Mouse (Mus musculus) Muller cell, postnatal 12 days (primary cell): Measurements from ENCODE around the gene Podxl2.

Experiments used
- DNase-seq: peaks from one replicate; pipeline ENCODE4 v3.0.0-alpha.2; 2015; ENCODE audit errors: inconsistent ontology term

Podxl2 gene

GRCm38 (mm10) chr6:88844901-88845565 lies 29.8 kb downstream of the Podxl2 start:
- no peak for DNase-seq

DNA sequence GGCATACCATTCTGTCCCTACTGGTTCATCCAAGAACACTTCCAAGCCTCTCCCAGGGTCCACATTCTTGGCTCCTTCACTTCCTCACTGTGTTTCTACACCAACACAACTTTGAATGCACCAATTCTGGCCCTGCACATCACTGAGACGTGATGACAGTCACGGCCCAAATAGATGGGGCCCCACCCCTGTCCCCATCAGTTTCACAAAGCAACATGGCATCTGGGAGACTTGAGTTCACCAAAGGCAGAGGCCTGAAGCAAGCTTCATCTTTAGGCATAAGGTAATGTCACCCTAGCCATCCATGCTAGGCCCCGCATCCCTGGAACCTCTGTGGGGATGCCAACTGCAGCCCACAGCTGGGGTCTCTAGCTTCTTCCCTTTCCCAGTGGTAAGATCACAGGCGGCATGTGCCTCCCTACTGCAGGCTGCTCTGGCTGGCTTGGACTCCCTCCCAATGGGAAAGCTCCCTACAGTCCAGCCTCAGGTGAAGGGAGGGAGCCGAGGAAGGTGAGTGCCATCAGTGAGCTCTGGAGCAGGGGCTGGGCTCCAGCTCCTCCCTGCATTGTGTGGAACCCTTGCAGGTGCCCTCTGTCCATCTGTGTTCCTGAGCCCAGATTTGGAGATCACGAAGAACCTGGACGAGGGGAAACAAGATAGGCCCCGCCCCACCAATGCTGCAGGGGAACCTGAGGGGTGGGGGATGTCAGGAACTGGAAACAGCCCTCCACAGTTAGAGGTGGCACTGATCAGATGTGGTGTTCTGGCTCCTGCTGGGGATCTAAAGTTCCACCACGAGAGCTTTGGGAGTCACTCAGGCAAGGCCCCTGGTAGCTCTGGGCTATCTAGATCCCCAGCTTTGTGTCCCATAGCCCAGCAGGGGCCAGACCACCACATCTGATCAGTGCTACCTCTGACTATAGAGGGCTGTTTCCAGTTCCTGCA lies 30.8 kb downstream of the Podxl2 start:
- DNase-seq, result no peak

- DNase-seq, result no peak
These were observed 31.6 kb downstream of the Podxl2 start for GRCm38 (mm10) chr6:88843241-88843640.

GRCm38 (mm10) chr6:88842731-88843151 lies 32.1 kb downstream of the Podxl2 start:
- no peak for DNase-seq

- DNase-seq, result peak; percentile 100
These were observed 32.8 kb downstream of the Podxl2 start, which contains the start of gene Abtb1 for GRCm38 (mm10) chr6:88841781-88842689. TSS of gene Abtb1 (minus strand) at chr6:88841984.

- DNase-seq, result no peak
These were observed 33.4 kb downstream of the Podxl2 start for GRCm38 (mm10) chr6:88841514-88841780.

DNA sequence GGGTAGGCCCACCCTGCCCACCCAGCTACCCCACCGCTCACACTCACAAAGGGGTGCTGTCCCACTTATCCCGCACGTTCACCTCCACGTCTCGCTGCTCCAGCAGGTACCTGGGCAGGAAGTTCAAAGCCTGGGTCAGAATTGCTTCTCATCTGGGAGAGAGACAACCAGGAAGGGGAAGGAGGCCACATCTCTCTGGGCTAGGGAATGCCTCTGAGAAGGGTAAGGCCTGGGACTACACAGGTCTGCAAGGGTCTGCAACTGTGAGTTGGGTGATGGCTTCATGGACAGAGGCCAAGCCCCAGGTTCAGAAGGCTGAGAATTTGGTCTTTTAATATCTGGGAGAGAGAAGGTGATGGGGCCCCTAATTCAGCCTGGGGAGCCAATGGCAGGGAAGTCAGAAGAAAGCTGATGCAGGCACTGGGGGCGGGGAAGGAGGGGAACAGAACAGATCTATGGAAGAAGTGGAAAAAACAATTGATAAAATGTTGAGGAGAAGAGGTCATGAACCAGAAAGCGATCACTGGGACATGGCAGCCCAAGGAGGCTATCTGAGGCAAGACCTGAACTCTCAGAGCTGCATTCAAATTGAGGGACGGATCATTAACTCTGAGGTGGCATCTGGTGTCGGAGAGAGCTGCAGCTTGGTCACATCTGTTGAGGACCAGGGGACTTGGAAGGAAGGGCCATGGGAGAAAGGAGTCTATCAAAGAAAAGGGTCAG lies 33.9 kb downstream of the Podxl2 start:
- DNase-seq, result no peak

- DNase-seq, result no peak
These were observed 34.6 kb downstream of the Podxl2 start for GRCm38 (mm10) chr6:88840211-88840610.

GRCm38 (mm10) chr6:88839135-88839970 lies 35.5 kb downstream of the Podxl2 start:
- DNase-seq, result no peak

GRCm38 (mm10) chr6:88838613-88839012 lies 36.2 kb downstream of the Podxl2 start:
- no peak for DNase-seq

DNA sequence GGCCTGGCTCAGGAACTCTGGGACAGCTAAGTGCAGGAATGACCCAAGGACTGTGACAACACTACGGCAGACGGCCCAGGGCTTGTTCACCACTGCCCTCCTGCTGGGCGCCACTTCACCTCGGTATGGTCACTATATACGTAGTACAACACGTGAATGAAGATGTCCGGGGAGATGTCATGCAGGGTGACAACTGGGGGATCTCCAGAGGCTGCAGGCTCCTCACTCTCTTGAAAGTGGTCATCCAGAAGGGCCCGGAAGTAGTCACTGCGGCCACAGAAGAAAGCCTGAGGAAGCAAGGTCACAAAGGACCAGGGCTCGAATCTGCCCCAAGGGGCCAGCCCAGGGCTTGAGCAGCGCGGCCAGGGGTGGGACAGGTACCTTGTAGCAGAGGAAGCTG lies 36.8 kb downstream of the Podxl2 start:
- DNase-seq, result no peak

DNA sequence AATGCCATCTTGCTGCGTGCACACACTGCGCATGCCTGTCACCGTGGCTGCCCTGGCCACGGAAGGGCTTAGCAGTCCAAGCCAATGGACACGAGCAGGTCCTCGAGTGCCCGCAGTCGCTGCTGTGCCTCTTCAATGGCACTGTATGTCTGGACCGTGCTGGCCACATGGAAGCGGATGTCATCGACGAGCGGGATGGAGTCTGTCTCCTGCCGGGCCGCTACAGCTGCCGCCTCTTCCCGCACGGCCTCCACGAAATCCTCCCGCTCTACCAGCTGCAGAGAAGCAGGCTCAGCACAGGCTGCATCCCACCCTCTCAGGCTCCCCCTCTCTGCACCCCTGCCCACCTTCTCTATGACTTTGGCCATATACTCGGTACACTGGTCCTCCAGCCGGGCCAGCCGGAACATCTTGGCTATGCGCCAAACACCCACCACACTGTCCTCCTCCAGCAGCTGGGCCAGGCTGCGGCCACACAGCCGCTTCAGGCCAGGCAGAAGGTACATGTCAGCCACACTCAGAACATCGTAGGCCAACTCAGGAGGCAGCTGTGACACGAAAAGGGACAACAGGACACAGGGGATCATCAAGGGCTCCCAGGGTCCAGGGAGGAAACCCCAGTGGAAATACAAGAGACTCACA lies 38.5 kb downstream of the Podxl2 start:
- no peak for DNase-seq

GRCm38 (mm10) chr6:88835047-88835446 lies 39.8 kb downstream of the Podxl2 start:
- no peak for DNase-seq

DNA sequence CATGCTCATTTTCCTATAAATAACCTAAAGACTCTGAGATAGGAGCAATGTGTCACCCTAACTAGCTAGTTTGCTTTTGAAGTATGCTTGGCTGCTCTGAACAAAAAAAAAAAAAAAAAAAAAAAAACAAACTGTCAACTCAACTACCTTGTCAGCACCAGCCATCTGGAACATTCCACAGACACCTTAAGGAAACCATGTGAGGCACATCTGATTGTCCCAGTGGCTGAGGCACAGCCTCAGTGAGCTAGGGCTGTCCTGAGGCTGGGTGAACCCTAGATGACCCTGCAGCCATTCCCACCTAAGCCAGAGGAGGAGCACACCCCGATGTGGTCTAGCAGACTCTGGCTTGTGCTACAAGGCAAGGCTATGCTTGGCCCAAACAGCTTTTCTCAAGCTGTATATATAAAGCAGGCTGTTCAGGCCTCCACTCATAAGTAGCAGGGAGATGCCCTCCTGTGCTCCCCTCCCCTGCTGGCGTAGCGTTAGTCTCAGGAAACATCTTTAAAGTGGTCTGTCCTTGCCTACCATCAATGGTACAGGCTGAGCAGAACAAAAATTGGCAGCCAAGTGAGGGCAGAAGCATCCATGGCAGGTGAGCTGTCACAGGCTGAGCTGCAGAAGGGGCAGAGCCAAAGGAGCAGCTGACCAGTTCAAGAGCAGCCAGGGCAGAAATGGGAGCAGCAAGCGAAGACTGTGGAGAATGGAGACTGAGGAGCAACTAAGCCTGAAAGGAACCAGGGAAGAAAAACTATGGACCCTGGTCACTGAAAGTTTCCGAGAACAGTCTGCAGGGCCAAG lies 41.3 kb downstream of the Podxl2 start:
- no peak for DNase-seq

GRCm38 (mm10) chr6:88832663-88833062 lies 42.2 kb downstream of the Podxl2 start:
- peak; percentile 26 for DNase-seq

GRCm38 (mm10) chr6:88831456-88831855 lies 43.4 kb downstream of the Podxl2 start:
- peak; percentile 78 for DNase-seq

- peak; percentile 34 for DNase-seq
These were observed 44.6 kb downstream of the Podxl2 start for GRCm38 (mm10) chr6:88830112-88830702.

GRCm38 (mm10) chr6:88829579-88829978 lies 45.3 kb downstream of the Podxl2 start:
- no peak for DNase-seq
